ENCODE assay signal across 11 mouse cellular contexts in genomic region chr2:128189691-128190090, GRCm38 (mm10).
DNase-seq lines count a peak whose midpoint lies in the region; ATAC-seq lines count a peak whose summit lies in the region.
"Had no signal": no experiment of that assay in that cellular context is flagged by ENCODE, and none has a peak within 500 bp of the region (broad histone marks: within the 10 kb centered on the region; RNA-seq: fewer than 3 reads in every experiment).

No protein-coding gene starts in this region.

- no peak overlapping the region for H3K4me3 ChIP-seq in heart, embryonic 15.5 days
- H3K4me3 ChIP-seq in limb, embryonic 13.5 days = no peak overlapping the region; the same call in 1 of the 2 replicates
- no peak overlapping the region for H3K4me3 ChIP-seq in forebrain, embryonic 11.5 days (ENCODE audit: low read depth, low read length)
- H3K4me3 ChIP-seq: hindbrain, embryonic 15.5 days had no signal

- ATAC-seq in heart, embryonic 15.5 days (replicated peaks; ENCODE audit: insufficient number of reproducible peaks, insufficient read depth, low FRiP score, low read depth) = no peak
- ATAC-seq in limb, embryonic 13.5 days (ENCODE audit: low FRiP score, low read depth) = no peak
- ATAC-seq in forebrain, embryonic 11.5 days (replicated peaks; ENCODE audit: low FRiP score) = no peak
- no peak for ATAC-seq in megakaryocyte-erythroid progenitor cell, adult 5-6 weeks (replicated peaks; ENCODE audit: low FRiP score, low TSS enrichment, poor library complexity, severe bottlenecking)

- H3K27me3 ChIP-seq in heart, embryonic 15.5 days = no peaks in the 10 kb centered on the region
- H3K27me3 ChIP-seq in limb, embryonic 13.5 days = no peaks in the 10 kb centered on the region
- no peaks in the 10 kb centered on the region for H3K27me3 ChIP-seq in forebrain, embryonic 11.5 days (ENCODE audit: control insufficient read depth, insufficient read depth, low read length)
- H3K27me3 ChIP-seq: hindbrain, embryonic 15.5 days had no signal

- H3K4me1 ChIP-seq in heart, embryonic 15.5 days (replicated peaks) = peaks cover 29% of the 10 kb centered on the region
- peaks cover 17% of the 10 kb centered on the region for H3K4me1 ChIP-seq in limb, embryonic 13.5 days
- no peaks in the 10 kb centered on the region for H3K4me1 ChIP-seq in forebrain, embryonic 11.5 days (replicated peaks; ENCODE audit: control insufficient read depth, insufficient read depth, low read length)
- H3K4me1 ChIP-seq: hindbrain, embryonic 15.5 days had no signal

- H3K36me3 ChIP-seq in heart, embryonic 15.5 days = no peaks in the 10 kb centered on the region
- no peaks in the 10 kb centered on the region for H3K36me3 ChIP-seq in limb, embryonic 13.5 days
- H3K36me3 ChIP-seq in forebrain, embryonic 11.5 days (ENCODE audit: control insufficient read depth, insufficient read depth, low read length) = no peaks in the 10 kb centered on the region
- H3K36me3 ChIP-seq: hindbrain, embryonic 15.5 days had no signal

- H3K9me3 ChIP-seq in heart, embryonic 15.5 days (replicated peaks) = no peaks in the 10 kb centered on the region
- no peaks in the 10 kb centered on the region for H3K9me3 ChIP-seq in limb, embryonic 13.5 days
- no peaks in the 10 kb centered on the region for H3K9me3 ChIP-seq in forebrain, embryonic 11.5 days (ENCODE audit: control insufficient read depth, low read length)
- H3K9me3 ChIP-seq: hindbrain, embryonic 15.5 days had no signal

- H3K9ac ChIP-seq in heart, embryonic 15.5 days = no peak overlapping the region
- H3K9ac ChIP-seq in limb, embryonic 13.5 days = no peak overlapping the region
- no peak overlapping the region for H3K9ac ChIP-seq in forebrain, embryonic 11.5 days (ENCODE audit: low read length)
- H3K9ac ChIP-seq: hindbrain, embryonic 15.5 days had no signal

- 0 out of 2 replicates have a peak overlapping the region, but pooled peaks have one; percentile 9 for H3K27ac ChIP-seq in heart, embryonic 15.5 days
- H3K27ac ChIP-seq in limb, embryonic 13.5 days = peak overlapping the region; percentile 61; the same call in 1 of the 2 replicates
- H3K27ac ChIP-seq in forebrain, embryonic 11.5 days (ENCODE audit: low read depth, low read length) = no peak overlapping the region
- H3K27ac ChIP-seq: hindbrain, embryonic 15.5 days had no signal

- 53% methylated on average over 10 of the region's 10 CpGs for WGBS in heart, embryonic 15.5 days
- 12% methylated on average over 10 of the region's 10 CpGs for WGBS in limb, embryonic 13.5 days
- WGBS in forebrain, embryonic 11.5 days = 74% methylated on average over 10 of the region's 10 CpGs

- no peak for DNase-seq in heart, postnatal 4 days
- peak; percentile 30 for DNase-seq in thymus, postnatal 4 days
- DNase-seq in thymus, postnatal 25 days = no peak
- DNase-seq in forebrain, embryonic 11.5 days (ENCODE audit: low spot score) = no peak
- DNase-seq in layer of hippocampus, postnatal 10 days (ENCODE audit: low spot score in 2 of 2) = no peak
- DNase-seq: cerebellum, postnatal 25 days; lung, adult 18-20 months had no signal

- peak overlapping the region; percentile 8; the same call in 1 of the 2 replicates for H3K4me2 ChIP-seq in heart, embryonic 15.5 days
- H3K4me2 ChIP-seq in limb, embryonic 13.5 days (replicated peaks) = peak overlapping the region; percentile 46
- no peak overlapping the region for H3K4me2 ChIP-seq in forebrain, embryonic 11.5 days (ENCODE audit: low read depth, low read length, severe bottlenecking)
- H3K4me2 ChIP-seq: hindbrain, embryonic 15.5 days had no signal
